Mouse (Mus musculus) small intestine, adult 2 months (tissue): Measurements from ENCODE around the gene Msantd1.

ENCODE experiments used
- CTCF ChIP-seq: fragments of 200-500 bp; IDR thresholded peaks from 2 replicates; pipeline ENCODE4 v1.5.1; 2012; ENCODE audit warnings: low read depth, mild to moderate bottlenecking, control low read depth, inconsistent platforms, low read length, moderate library complexity, mixed read lengths; ENCODE audit not compliant: insufficient replicate concordance, insufficient read length; ENCODE audit errors: extremely low read depth
- POLR2A ChIP-seq: fragments of 200-500 bp; IDR thresholded peaks from 2 replicates; pipeline ENCODE4 v1.6.1; 2012; ENCODE audit warnings: low read depth, mild to moderate bottlenecking, control low read depth, inconsistent platforms, low read length, moderate library complexity

GRCm38 (mm10) chr5:34972471-34972870 is 64.7 kb downstream of the Msantd1 start:
- TF ChIP-seq POLR2A (no peak), CTCF (no peak)
